Mouse (Mus musculus) right cerebral cortex, postnatal 36 days (tissue): Measurements from ENCODE around the gene Cbs.

Experiments used
- DNase-seq, 2 experiments: peaks; one replicate each; pipeline ENCODE4 v3.0.0; 2022; ENCODE audit warnings: low spot score in 2 of 2, mixed read lengths in 1 of 2

The Cbs gene

DNA sequence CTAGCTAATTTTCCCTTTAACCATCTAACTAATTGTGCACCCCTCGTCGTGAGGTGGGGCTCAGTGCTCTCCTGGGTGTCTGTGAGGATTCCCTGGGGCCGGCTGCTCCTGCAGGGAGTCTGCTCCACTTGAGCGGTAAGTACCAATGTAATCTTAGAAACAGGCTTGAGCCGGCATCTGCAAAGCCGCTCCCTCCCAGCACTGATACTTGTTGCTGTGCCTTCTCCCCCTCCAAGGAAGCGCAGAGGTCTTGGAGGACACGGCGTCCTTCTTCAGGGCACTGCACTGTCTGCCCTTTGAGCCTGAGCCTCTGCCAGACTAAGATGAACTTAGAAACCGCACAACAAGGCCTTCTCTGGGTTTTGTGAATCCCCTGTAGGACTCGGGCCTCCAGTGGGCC, 46.2 kb downstream of the Cbs start:
- no peak for DNase-seq

DNA sequence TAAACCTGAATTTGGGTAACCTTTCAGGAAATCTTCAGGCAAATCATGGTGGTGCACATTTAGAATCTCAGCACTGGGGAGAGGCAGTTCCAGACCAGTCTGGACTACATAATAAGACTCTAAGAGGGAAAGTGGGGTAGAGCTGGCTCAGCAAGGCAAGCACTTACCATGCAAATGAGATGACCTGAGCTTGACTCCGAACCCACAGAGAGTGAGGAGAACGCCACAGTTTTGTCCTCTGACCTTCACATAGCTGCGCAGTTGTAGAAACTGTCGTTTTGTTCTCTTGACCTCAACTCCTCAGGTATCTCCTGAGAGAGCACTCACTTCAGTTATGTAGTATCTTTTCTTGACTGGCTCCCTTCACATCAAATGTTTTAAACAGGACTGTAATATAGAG, 48.3 kb downstream of the Cbs start:
- no peak for DNase-seq

DNA sequence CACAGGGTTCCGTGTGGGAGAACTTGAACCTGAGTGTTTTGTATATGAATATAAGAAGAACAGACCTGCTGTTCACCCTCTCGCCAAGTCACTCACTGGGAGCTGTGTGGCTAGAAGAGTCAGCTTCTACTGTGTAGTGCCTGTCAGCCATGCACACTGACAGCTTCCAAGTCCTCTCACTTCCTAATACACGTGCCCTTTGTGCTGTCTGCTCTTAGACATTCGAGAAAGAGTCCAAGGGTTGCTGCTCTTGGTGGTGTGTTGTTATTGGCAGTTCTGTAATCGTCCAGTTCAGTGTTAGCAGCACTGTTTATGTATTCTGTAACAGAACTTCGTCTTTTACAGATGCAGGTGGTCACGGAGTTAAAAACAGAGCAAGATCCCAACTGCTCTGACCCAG, 48.9 kb downstream of the Cbs start:
- DNase-seq: no peak

- DNase-seq: no peak
Measured at GRCm38 (mm10) chr17:31583781-31584180, 53.3 kb downstream of the Cbs start.

DNA sequence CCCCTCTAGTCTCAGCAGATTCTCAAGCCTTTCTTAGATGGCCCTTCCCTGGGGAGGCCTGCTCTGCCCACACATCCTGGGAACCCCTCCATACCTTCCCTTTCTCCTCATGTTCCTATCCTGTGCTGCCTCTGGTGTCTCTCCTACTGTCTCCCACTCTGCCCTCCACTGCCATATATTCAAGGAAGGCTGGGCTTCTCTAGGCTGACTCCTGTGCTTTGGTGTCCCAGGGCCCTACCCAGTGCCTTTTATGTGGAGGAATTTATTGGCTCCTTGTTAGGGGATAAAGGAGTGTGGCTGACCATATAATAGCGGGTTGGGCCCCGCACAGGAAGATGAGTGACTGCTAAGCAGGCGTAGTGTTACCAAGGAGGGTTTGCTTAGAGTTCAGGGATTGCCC, 53.9 kb downstream of the Cbs start:
- DNase-seq: no peak

DNA sequence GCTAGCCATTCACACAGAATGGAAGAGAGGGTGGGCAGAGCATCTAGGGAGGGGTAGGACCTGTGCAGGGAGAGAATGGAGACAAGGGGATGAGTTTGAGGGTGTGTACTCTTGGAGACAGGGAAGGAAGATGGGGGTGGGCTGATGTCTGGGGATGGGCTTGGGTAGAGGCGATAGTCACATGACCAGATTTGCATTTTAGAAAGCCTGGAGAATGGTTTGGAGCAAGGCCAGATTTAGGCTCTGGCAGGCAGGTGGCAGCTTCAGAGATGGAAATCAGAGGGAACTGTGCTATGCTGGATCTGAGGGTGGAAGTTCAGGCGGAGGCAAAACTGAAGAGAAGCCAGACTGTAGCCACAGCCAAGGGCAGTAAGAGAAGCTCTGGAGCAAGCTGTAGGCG, 56.7 kb downstream of the Cbs start:
- DNase-seq: no peak

GRCm38 (mm10) chr17:31576394-31577175, 60.5 kb downstream of the Cbs start:
- DNase-seq: no peak

GRCm38 (mm10) chr17:31574662-31575061, 62.4 kb downstream of the Cbs start:
- no peak for DNase-seq

DNA sequence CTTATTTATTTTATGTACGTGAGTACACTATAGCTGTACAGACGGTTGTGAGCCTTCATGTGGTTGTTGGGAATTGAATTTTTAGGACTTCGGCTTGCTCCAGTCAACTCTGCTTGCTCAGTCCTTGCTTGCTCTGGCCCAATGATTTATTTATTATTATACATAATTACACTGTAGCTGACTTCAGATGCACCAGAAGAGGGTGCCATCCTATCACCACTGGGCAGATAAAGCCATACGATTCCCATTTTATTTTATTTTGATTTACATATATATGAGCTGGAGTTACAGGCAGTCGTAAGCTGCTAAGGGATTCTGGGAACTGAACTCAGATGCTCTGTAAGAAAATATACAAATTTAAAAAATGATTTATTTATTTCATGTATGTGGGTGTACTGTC, 65.3 kb downstream of the Cbs start:
- DNase-seq: no peak

DNA sequence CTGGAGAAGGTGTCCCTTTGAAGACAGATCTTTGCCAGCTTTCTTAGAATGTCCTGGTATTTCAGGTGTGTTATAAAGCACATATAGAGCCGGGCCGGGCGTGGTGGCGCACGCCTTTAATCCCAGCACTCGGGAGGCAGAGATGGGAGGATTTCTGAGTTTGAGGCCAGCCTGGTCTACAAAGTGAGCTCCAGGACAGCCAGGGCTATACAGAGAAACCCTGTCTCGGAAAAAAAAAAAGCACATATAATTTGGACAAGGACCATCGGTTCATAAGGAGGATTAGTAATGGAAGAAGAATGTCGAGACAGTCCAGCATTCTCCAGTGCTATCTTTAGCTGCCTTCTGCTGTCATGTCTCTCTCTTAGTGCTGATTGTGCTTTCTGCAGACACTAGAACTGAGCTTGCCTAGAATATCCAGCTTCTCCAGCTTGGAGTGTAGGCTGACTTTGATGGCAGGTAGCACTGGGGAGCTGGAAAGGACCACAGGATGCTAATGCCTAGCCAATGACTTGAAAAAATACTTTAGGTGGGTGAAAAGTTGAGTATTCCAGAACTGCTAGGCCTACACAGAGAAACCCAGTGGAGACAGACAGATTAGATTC, 66.6 kb downstream of the Cbs start:
- DNase-seq: no peak

DNA sequence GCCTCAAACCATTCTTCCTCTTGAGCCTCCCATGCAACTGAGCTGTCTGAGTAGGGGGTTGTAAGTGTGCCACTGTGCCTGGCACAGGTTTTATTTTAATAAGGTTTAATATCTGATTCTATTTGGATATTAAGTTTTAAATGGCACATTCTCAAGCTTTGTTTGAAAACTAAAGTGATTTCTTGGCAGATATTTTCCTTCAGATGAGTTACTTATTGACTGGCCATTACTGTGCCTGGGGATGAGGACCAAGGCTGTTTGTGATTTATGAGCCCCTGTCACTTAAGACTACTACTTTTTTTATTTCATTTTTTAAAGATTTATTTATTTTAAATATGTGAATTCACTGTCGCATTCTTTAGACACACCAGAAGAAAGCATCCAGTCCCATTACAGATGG, 67.3 kb downstream of the Cbs start:
- DNase-seq: no peak

GRCm38 (mm10) chr17:31566276-31566675, 70.8 kb downstream of the Cbs start:
- DNase-seq: no peak

DNA sequence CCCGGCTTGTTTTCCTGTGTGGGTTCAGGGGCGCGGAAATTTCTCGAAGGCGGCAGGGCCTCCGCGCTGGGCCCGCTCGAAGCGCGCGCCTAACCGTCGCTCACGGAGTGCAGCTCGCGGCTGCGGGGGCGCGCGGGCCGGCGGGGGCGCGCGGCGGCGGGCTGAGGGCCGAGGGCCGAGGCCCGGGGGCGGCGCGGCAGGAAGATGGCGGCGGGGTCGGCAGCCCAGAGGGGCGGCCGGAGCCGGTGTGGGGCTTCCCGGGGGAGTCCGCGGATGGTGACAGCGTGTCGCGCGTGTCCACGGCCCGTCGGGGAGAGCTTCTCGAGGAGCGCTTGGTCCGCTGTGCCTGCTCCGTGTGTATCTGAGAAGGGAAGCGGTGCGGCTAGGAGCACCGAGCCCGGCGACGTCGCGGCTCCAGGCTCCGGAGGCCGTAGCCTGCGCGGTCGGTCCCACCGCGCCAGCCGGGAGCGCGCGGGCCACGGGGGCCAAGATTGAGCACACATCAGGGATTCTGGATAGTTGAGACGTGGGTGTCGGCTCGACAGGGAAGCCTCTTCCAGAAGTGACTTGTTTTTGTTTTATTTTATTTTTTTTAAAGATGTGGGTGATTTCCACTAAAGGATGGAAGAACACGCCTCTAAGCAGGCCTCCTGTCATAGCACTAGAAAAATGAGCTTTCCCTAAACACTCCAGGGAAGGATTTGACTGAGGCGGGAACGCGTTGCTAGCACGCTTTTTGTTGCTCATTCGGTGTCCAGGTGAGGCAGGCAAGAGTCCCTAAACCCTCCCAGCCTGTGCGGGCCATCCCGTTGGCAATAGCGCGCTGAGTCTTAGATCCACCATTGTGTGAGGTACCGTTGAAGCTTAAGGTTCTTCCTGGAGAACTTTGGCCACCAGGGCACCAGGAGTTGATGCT, 71.6 kb downstream of the Cbs start:
- DNase-seq: peak; percentile 34 to 41

DNA sequence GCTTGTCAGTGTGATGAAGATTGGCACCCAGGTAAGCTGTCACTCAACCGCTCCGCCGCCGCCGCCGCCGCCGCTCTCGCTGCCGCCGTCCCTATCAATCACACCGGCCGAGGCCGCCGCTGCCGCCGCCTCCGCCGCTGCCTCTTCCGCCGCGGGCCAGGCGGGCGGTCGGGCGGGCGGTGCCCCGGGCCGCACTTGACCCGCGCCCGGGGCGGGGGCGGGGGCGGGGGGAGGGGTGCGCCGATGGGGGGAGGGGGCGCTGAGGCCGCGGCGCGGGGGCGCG, 72.2 kb downstream of the Cbs start:
- DNase-seq: no peak

DNA sequence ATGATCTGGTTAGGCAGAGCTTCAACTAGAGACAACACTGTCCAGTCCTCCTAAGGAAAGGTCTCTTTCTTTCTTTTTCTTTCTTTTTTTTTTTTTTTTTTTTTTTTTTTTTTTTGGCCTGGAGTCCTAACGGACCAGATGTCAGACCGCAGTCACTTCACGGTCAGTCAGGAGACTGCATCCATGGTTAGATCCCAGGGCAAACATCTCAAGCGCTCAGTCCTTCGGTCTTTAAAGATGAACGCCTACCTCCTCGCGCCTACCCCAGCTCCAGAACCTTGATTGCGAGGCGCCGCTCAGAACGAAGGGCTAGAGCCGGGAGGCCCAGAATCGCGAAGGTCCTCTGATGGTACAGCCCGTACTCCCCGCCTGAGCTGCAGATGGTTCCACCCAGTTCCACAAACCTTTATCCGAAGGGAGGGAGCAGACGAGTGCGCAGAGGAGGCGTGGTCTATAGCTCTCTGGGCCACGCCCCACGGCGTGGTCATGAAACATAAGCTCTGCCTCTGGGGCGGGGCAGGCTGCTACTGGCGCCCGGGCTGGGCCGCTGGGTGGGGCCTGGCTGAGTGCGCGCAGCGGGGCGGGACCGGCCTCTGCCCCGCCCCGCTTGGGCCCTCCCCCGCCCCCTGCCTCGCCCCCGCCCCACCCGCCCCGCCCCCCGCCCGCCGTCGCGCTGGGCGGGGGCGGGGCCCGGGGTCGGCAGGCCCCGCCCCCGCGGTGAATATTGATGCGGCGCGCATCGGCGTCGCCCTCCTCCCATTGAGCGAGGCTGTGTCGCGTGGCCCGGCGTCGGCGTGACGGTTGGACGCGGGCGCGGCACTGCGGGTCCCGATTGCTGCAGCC, 72.8 kb downstream of the Cbs start, which contains the start of gene Pknox1:
TSS of gene Pknox1 (plus strand) at position 720 of the 843 bp plus-strand sequence.
- DNase-seq: peak; percentile 99

- DNase-seq: no peak
Measured at GRCm38 (mm10) chr17:31563632-31564014, 73.4 kb downstream of the Cbs start.

GRCm38 (mm10) chr17:31559021-31559789, 77.8 kb downstream of the Cbs start:
- DNase-seq: no peak
